Mouse (Mus musculus): ENCODE measurements at regions not wholly inside any gene's neighbourhood (a gene's known extent, or its start where the extent isn't known, plus 50 kb on each side); places are given as distances from the start of the nearest gene placed in this dataset.
A peak's percentile ranks its signal among the peaks of the same experiment; 100 is the strongest.

DNA sequence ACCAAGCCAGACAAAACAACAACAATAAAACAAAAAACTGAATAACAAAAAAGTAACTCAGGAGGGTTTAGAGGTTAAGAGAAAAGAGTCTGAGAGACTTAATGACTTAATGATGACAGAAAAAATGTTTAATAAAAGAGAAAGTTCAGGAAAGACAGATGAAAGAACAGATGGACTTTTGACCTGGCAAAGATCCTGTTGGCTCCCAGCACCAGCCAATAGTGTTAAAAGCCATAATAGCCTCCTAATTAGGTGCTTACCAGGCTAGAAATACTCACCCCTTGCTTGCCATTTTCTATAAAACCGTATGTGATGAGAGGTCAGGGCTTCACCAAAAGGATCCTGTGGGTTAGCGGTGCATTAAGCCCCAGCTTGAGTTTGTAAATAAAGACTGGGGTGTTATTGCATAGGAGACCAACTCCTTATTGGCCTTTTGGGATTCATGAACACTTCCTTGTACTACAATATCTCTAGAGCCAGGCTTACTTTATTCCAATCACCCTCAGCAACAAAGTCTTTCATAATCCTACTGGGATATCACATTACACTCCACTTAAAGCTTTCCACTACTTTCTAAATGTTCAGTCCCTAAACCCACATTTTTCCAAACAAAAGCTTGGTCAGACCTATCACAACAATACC is 282.1 kb upstream of the Rasa1 start:
- no peak for DNase-seq (ENCODE audit: low spot score)

- DNase-seq (ENCODE audit: low spot score), result no peak
Measured at GRCm38 (mm10) chr13:85557821-85558220, 268.9 kb upstream of the Rasa1 start.

GRCm38 (mm10) chr13:85556101-85556853 is 267.3 kb upstream of the Rasa1 start:
- peak; percentile 83 for DNase-seq (ENCODE audit: low spot score)

DNA sequence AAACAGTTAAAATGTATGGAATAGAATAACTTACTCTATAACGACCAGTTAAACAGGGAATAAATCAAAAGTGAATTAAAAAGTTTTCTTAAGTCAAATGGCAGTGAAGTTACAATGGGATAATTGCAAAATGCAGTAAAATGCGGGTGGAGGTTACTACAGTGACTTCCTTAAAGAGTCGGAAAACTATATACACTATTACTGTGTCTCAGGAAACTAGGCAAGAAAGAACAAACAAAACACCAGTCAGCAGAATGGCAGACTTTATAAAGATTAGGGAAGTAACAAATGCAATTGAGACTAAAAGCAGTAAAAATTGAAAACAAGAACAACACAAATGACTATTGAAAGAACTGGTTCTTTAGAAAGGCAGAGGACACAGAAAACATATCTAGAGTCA is 264.1 kb upstream of the Rasa1 start:
- no peak for DNase-seq (ENCODE audit: low spot score)

DNA sequence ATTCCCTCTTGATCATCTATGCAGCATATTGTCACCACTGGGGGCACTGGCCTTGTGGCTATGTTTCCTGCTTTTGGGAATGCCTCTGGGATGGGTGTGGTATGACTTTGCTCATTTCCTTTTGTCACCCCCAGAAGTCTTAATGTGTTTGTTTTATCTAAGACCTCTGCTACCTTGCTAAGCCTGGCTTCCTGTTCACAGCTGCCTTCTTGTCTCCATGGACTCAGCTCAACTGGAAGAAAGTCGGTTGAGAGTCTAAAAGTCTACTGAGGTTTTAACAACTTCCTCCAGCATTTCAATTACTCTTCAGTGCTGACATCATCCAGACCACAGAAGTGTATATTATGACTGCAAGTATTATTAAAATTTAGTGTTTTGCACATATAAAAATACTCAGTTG is 220.7 kb upstream of the Rasa1 start:
- DNase-seq (ENCODE audit: low spot score), result no peak

DNA sequence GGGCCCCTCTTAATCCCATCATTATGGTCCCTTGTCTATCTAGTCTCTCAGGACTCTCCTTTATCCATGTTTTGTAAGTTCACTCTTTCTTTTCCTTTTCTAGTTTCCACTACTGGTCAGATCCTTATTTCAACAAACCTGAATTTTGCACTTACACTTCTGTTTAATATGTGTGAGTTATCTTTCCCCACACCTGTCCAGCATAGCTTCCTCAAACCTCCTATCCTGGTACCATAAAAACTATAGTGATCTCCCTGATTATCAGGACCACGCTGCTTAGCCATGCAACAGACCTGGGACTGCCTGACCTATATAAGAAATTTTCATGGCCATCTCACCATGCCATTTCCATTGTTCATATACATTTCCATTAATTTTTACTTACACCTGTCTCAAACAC is 219.6 kb upstream of the Rasa1 start:
- DNase-seq (ENCODE audit: low spot score), result no peak

GRCm38 (mm10) chr13:85507374-85508101 is 218.6 kb upstream of the Rasa1 start:
- no peak for DNase-seq (ENCODE audit: low spot score)

- DNase-seq (ENCODE audit: low spot score), result no peak
Measured at GRCm38 (mm10) chr13:85506875-85507274, 217.9 kb upstream of the Rasa1 start.

GRCm38 (mm10) chr13:85506030-85506429 is 217.1 kb upstream of the Rasa1 start:
- no peak for DNase-seq (ENCODE audit: low spot score)

DNA sequence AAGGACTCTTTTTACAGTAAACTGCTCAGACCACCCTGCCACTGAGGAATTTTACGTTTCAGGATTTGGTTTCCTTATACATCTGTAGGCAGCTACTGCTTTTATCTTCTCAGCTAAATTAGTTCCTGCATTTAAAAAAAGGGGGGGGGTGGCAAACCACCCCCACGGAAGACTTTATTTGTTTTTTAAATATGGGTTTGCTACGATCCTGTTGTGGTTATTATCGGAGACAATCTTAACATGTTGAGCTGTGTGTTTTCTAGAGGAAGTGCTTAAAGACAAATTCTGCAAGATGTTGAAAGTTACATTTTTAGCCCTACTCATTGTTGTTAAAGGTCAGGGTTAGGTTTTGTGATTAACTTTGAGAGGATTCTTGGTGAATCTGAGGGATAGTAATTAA is 216.1 kb upstream of the Rasa1 start:
- no peak for DNase-seq (ENCODE audit: low spot score)

GRCm38 (mm10) chr13:85504001-85504400 is 215.1 kb upstream of the Rasa1 start:
- DNase-seq (ENCODE audit: low spot score), result no peak

DNA sequence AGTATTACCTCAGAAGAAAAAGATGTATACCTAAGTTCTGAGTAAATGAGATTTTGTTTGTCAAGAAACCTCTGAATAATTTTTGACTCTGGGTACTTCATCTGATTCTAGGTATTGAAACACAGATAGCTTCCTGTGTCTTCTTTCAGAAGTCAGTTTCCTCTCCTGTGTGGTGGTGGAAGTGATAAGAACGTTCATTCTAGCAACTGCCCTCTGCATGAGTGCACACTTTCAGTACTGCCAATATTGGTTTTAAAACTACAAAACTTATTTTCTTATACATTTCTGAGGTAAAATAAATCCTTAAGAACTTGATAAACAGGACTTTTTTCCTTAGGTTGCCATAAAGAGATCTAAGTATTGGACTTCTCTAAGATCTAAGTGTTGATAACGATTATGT is 209.8 kb upstream of the Rasa1 start:
- no peak for DNase-seq (ENCODE audit: low spot score)

DNA sequence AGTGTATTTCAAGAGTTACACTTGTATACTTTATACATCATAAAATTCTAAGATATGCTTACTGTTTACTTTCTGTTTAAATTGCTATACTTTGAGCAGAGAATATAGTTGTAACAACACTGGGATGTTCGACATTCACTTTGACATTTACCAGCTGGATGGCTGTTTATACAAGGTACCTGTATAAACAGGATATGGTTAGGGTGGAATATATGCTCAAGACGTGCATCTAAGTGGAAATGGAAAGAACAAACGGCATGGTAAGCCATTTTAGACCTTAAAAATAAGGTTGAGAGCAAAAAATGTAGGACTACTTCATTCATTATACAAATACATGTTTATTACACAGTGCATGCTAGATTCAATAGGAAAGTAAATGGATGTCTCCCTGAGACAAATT is 195.9 kb upstream of the Rasa1 start:
- DNase-seq (ENCODE audit: low spot score), result no peak

DNA sequence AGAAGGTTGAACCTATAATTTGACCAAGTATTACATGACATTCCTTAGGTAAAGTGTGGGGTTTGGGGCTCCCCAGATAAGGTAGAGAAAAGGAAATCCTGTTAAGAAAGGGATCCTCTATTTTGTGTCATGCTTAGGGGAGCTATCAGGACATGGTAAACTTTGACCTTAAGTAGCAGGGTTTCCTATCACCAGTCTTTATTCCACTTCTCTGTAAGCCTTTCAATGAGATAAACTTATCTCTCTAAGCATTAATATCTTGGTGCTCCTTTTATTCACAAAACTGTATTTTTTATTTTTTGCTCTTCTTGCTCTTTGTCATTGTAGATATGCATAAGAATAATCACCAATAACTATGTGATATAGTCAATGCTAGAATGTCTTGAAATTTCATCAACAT is 194.4 kb upstream of the Rasa1 start:
- DNase-seq (ENCODE audit: low spot score), result no peak

GRCm38 (mm10) chr13:85479405-85479804 is 190.5 kb upstream of the Rasa1 start:
- no peak for DNase-seq (ENCODE audit: low spot score)

DNA sequence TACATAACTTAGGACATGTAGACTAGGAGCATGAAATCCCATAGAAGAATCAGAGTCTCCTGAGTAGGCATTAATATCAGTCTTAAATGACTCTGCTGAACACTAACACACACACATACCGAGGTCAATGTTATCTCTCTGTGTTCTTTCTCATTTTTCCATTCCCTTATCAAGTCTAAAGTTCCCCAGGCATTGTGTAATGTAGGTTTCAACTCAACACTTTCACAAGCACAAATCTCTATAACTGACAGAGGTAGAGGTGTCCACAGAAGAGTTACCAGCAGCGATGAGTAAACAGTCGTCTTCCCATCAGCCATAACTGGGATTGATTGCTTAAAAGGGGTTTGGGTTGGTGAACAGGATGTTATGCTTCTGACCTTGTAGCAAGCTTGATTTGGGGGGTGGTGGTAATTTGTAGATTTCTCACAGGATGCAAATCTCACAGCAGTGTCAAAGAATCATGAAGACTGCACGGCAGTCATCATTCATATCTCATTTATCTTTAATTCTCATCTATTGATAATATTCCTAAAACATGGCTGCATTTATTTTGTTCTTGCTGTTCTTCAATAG is 187.4 kb upstream of the Rasa1 start:
- DNase-seq (ENCODE audit: low spot score), result no peak

DNA sequence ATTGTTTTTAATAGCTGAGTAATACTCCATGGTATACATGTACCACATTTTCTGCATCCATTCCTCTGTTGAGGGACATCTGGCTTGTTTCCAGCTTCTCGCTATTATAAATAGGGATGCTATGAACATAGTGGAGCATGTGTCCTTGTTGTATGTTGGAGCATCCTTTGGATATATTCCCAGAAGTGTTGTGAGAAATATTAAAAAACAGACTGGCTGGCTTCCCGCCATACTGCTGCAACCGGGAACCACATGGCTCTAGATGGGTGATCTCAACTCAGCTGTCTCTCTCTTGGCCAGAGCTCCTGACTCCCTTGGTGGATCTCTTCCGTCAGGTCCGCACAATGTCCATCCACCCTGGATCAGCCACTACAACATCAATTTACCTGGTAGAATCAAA is 182.4 kb upstream of the Rasa1 start:
- no peak for DNase-seq (ENCODE audit: low spot score)

DNA sequence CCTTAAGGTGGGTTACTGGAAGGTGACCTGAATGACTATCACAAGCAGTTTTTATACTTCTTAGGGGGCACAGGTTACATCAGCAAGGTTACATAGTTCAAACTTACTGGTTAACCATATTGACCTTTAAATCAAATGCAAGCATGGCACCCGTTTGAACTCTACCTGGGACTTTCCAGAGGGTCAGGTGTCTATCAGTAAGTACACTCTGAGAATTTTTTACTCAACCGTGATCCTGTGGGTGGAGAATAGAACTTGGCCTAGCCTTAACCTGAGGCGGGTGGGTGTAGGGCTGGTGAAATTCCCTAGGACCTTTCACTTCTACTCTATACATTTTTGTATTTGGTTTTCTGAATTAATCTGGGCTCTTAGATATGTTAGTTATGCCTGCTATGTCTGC is 170.5 kb upstream of the Rasa1 start:
- no peak for DNase-seq (ENCODE audit: low spot score)

- DNase-seq (ENCODE audit: low spot score), result no peak
Measured at GRCm38 (mm10) chr13:85458611-85459010, 169.7 kb upstream of the Rasa1 start.

DNA sequence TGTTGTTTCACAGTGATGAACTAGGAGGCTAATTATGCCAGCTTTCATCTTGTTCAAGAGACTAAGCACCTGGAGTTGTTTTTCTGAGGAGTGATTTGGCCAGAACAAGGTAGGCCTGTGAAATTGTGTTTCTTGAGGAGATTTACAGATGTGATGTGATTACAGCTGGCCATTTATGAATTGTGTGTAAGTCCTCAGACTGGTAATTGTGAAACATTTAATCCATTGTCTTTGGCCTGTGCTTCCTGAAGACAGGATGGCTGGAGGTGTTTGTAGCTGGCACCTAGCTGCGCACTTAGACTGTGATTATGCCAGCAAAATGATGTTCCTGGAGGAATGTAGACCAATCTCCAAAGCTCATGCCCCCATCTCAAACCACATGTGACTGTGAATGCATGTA is 150.7 kb upstream of the Rasa1 start:
- no peak for DNase-seq (ENCODE audit: low spot score)

DNA sequence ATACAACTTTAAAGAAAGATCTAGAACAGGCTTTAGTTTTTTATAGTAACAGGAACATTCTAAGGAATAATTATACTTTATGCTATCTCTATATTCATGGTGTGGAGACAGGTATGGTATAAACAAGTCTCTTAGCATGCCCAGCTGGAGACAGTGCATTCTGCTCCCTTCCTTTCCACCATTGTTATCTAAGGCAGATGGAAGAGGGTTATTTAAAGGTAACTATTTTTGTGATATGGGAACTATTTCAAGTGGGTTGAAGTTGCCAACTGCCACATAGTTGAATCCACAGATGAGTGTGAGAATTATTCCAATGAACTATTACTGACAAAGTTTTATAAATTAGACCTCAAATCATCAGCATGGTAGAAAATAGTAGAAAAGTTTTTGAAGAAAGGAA is 148.9 kb upstream of the Rasa1 start:
- no peak for DNase-seq (ENCODE audit: low spot score)

GRCm38 (mm10) chr13:85437009-85437408 is 148.1 kb upstream of the Rasa1 start:
- no peak for DNase-seq (ENCODE audit: low spot score)

DNA sequence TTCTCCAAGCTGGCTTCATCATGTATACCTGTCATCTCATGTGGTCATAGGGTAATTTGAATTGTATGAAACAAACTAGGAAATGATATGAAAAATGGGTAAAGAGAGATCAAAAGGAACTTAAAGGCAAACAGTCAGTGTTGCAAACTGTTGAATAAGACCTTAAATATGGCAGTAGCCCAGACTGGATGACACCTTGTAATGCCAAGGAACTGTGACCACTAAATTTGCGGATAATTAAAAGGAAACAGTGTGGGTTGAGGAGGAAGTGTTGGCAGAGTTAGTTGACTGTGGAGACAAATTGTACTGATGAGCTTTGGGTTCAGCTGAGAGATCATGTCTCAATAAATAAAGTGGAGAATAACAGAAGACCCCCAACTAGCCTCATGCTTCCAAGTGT is 147.3 kb upstream of the Rasa1 start:
- DNase-seq (ENCODE audit: low spot score), result no peak

Measured in retina, embryonic 14.5 days (tissue).